Mouse (Mus musculus): ENCODE results near the gene Tmcc2. TPM values are rescaled to one million over a fixed set of nuclear protein-coding genes. Genes with fewer than 3 reads are reported as not detected.

The Tmcc2 gene
- polyA plus RNA-seq, 1 experiment = 30.2 TPM

DNA sequence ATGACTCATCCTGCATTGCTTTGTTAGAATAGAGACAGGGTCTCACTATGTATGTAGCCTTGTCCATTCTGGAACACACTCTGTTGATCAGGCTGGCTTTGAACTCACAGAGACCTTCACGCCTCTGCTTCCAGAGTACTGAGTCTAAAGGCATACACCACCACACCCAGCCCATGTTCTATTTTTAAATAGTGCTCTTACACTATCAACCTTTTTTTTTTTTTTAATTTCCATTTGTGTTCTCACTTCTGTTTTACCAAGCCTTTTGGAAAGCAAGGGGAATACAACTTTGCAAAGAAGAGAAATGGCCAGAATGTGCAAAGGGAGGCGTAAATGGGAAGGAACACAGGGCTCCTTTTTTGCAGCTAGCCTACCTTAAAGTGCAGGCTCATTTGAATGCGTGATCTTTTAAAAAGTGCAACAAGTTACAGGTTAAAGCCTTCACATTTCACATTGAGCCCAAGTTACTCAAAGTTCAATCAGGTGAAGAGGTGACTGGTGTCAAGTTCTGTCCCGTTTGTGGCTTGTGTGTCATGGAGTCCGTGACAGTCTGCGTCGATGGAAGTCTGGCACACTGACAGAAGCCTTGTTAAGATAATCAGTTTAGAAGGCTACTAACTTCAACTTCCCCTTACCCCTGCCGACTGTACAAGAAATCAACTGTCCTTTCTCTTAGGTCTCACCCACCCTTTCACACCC lies 25.3 kb upstream of the Tmcc2 start:
- no peak for TF ChIP-seq GATA1 (IDR thresholded peaks at IDR 0.05; ENCODE audit: low read length)

- TF ChIP-seq GATA1 (IDR thresholded peaks at IDR 0.05; ENCODE audit: low read length) = no peak
Measured at GRCm38 (mm10) chr1:132410657-132411056, 19.6 kb upstream of the Tmcc2 start.

- no peak for TF ChIP-seq GATA1 (IDR thresholded peaks at IDR 0.05; ENCODE audit: low read length)
Measured at GRCm38 (mm10) chr1:132401843-132402242, 10.8 kb upstream of the Tmcc2 start.

- no peak for TF ChIP-seq GATA1 (IDR thresholded peaks at IDR 0.05; ENCODE audit: low read length)
Measured at GRCm38 (mm10) chr1:132400538-132400937, 9.5 kb upstream of the Tmcc2 start.

DNA sequence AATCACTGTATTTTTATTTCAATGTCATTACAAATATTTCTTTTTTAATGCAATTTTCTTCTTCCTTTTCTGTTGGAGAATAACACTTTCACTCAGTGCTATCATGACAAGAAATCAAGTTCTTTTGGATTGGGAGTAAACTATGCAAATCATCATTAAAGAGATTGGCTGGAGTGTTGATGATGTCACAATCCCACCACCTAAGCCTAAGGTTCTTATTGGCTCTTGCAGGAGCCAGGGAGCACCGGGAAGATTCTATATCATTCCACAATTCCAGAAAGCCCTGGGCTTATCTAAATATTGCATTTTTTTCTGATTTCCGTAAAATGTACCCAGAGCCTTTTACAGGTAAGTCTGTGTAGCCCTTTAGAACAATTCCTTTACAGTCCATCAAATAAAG lies 5.6 kb upstream of the Tmcc2 start:
- TF ChIP-seq GATA1 (IDR thresholded peaks at IDR 0.05; ENCODE audit: low read length) = no peak

DNA sequence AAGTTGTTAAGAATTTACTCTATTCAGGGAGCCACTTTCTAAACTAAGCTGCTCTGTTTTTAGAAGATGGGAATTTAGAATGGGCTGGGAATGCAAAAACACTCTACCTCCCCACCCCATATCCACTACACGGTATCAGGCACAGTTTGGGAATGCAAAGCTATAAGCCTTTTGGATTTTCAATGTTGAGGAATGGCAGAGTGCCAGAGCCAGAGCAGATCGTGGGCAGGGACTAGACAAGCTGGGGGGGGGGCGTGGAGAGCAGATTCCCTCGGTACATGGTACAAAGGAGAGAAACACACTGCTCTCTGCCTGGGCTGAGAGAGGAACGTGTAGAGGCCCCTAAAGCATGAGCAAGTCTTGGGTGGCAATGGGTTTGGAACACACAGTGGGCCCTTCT lies 1.8 kb upstream of the Tmcc2 start:
- TF ChIP-seq GATA1 (IDR thresholded peaks at IDR 0.05; ENCODE audit: low read length) = no peak

DNA sequence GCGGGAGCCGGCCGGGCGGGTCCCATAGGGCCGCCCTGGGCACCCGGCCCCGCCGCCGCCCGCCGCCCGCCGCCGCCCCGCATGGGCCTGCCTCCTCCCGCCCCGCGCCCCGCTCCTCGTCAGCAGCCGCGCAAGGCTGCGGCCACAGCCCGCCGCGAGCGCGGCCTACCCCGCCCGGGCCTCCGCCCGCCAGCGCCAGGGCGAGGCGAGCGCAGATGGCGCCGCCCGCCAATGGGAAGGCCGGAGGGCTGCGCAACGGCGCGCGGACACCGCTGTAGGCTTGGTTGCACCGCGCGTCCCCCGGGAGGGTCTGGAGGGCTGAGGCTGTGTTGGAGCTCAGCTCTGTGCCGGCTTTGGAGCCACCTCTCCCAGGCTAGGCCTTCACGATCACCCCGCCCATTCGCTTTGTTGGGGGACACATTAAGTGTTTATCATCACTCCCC lies 520 bp upstream of the Tmcc2 start:
- TF ChIP-seq GATA1 (IDR thresholded peaks at IDR 0.05; ENCODE audit: low read length) = no peak

- TF ChIP-seq GATA1 (IDR thresholded peaks at IDR 0.05; ENCODE audit: low read length) = no peak
Measured at GRCm38 (mm10) chr1:132389886-132390585, 1.0 kb downstream of the Tmcc2 start.

GRCm38 (mm10) chr1:132388813-132389803 lies 2.0 kb downstream of the Tmcc2 start:
- TF ChIP-seq GATA1 (IDR thresholded peaks at IDR 0.05; ENCODE audit: low read length) = no peak

DNA sequence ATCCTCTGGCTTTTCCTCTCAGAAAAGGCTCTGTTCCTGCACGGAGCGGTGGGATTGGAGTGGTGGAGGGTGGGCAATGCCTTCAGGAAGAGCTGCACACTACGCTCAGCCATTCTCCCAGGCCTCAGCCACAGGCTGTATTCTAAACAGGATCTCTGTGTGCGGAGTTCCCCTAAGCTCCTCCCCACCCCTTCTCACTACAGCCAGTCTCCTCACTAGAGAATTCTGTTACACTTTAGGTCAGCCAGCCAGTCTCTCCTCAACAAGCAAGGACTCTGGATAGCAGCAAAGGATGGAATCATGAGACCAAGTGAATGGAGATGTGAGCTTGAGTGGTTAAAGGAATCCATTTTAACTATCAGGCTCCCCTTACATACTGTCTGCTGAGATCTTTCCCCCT lies 3.1 kb downstream of the Tmcc2 start:
- no peak for TF ChIP-seq GATA1 (IDR thresholded peaks at IDR 0.05; ENCODE audit: low read length)

DNA sequence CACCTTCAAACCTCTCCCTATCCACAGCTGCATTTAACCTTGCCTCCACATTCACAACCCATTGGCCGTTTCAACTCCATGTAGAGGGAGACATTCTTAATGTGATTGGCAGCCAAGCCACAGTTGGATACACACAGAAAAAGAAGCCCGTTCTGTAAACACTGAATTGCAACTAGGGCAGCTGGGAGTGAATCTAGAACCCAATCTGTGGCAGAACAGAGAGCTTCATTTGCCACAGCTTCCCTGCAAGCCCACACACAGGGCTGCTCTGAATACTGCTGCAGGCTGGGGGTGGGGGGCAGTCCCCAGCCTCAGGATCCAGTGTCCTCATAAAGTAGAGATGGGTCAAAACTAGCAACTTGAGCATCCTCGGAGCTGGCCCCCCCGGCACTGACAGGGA lies 4.8 kb downstream of the Tmcc2 start:
- TF ChIP-seq GATA1 (IDR thresholded peaks at IDR 0.05; ENCODE audit: low read length) = no peak

DNA sequence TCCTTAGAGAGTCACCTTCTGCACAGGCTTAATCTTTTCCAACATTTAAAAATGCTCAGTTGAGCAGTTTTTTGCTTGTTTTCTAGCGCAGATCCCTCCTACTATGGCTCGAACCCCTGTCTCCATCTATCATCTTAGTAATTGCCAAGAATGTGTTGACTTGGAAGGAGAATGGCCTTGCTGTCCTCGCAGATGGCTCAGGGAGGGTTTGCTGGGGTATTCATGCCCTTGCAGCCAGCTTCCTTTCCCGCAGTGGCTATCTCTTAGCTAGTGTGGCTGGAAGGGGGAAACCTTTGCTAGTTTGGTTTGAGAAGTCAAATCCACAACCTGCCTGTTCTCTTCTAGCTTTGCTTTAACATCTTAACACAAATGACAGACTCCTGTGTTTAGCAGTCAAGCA lies 5.4 kb downstream of the Tmcc2 start:
- TF ChIP-seq GATA1 (IDR thresholded peaks at IDR 0.05; ENCODE audit: low read length) = no peak

DNA sequence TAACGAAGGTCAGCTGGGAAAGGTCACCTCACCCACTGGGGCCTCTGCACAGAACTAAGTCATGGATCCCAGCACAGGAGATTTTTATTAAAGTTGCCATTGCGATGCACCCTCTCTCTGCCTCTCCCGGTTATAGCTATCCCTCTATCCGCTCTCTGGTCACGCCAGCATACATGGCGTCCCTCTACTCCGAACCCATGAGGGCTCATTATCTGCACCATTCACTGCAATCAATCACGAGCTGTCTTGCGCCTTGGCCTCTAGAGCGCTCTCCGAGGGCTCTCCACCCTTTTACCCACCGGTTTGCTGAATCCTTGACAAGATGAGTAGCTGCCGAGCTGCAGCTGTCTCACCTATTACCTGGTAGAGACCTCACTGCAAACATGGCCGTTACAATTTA lies 5.8 kb downstream of the Tmcc2 start:
- no peak for TF ChIP-seq GATA1 (IDR thresholded peaks at IDR 0.05; ENCODE audit: low read length)

- no peak for TF ChIP-seq GATA1 (IDR thresholded peaks at IDR 0.05; ENCODE audit: low read length)
Measured at GRCm38 (mm10) chr1:132384001-132384554, 7.0 kb downstream of the Tmcc2 start.

DNA sequence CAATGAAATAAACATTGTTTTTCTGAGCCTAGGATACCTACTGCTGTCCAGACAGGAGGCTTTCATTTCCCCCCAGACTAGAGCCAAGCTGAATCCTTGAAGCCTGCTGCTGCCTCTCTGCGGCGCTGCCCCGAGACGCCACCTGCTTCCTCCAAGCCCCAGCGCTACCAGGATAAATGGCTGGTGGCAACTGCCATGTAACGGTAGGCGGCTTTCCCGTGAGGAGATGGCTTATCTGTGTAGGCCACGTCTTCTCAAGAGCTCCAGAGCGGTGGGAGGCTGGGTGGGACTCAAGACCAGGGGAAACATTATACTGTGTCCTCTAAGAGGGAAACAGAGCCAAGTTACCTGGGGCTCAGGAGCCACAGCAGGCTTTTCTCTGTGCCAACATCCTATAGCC lies 9.2 kb downstream of the Tmcc2 start:
- TF ChIP-seq GATA1 (IDR thresholded peaks at IDR 0.05; ENCODE audit: low read length) = no peak

Data from G1E-ER4 (cell line).